Mouse (Mus musculus) E14TG2a.4 (cell line): Measurements from ENCODE around the gene Gpd1.
"Not testable (repeated sequence)": the region's sequence is repeated elsewhere in the genome, so short reads cannot be mapped to it uniquely, and the experiment has no call there.

Experiments
- H3K27me3 ChIP-seq: 2 replicates; pipeline ENCODE4 v1.6.1; 2014; ENCODE audit warnings: low read length, control low read depth; ENCODE audit not compliant: insufficient read depth
- H3K36me3 ChIP-seq: 2 replicates; pipeline ENCODE4 v1.6.1; 2014; ENCODE audit warnings: low read length, control low read depth; ENCODE audit not compliant: insufficient read depth
- H3K4me1 ChIP-seq: replicated peaks from 2 replicates; pipeline ENCODE4 v1.6.1; 2014; ENCODE audit warnings: low read depth, low read length, control low read depth
- H3K4me3 ChIP-seq: replicated peaks from 2 replicates; pipeline ENCODE4 v1.5.1; 2014; ENCODE audit warnings: mild to moderate bottlenecking, low read length
- H3K9me3 ChIP-seq: 2 replicates; pipeline ENCODE4 v1.6.1; 2014; ENCODE audit warnings: low read length, control low read depth
- CTCF ChIP-seq: conservative IDR thresholded peaks from 2 replicates; pipeline ENCODE4 v1.5.1; 2014; ENCODE audit warnings: low read length
- NANOG ChIP-seq: IDR thresholded peaks from 2 replicates; pipeline ENCODE4 v1.6.1; 2014; ENCODE audit warnings: borderline replicate concordance, low read length, mixed read lengths
- POU5F1 ChIP-seq: IDR thresholded peaks from 2 replicates; pipeline ENCODE4 v1.6.1; 2014; ENCODE audit warnings: low read length, borderline replicate concordance

The Gpd1 gene

GRCm38 (mm10) chr15:99723120-99723514, 5.8 kb downstream of the Gpd1 start:
- Histone ChIP-seq H3K9me3 (no peaks in the 10 kb centered on the region), H3K4me3 (peak overlapping the region; percentile 61), H3K4me1 (peaks cover 74% of the 10 kb centered on the region), H3K27me3 (peaks cover 8% of the 10 kb centered on the region; the same call in 1 of the 2 replicates), H3K36me3 (peaks cover 9% of the 10 kb centered on the region)
- no peak for TF ChIP-seq CTCF
- TF ChIP-seq POU5F1, result no peak
- no peak for TF ChIP-seq NANOG

- Histone ChIP-seq H3K4me1 (peaks cover 72% of the 10 kb centered on the region), H3K36me3 (peaks cover 11% of the 10 kb centered on the region), H3K4me3 (peak overlapping the region; percentile 61), H3K9me3 (no peaks in the 10 kb centered on the region), H3K27me3 (peaks cover 8% of the 10 kb centered on the region; the same call in 1 of the 2 replicates)
- no peak for TF ChIP-seq NANOG
- TF ChIP-seq POU5F1, result no peak
- 0 out of 2 replicates have a peak, but pooled peaks have one; percentile 1 for TF ChIP-seq CTCF
Observed at GRCm38 (mm10) chr15:99723515-99724291, 6.4 kb downstream of the Gpd1 start.

GRCm38 (mm10) chr15:99724292-99725021, 7.1 kb downstream of the Gpd1 start:
- no peaks in the 10 kb centered on the region for H3K9me3 ChIP-seq
- H3K36me3 ChIP-seq, result peaks cover 11% of the 10 kb centered on the region
- TF ChIP-seq CTCF (no peak; the same call in 1 of the 2 replicates), POU5F1 (no peak), NANOG (no peak)
- peaks cover 8% of the 10 kb centered on the region; the same call in 1 of the 2 replicates for H3K27me3 ChIP-seq
- H3K4me1 ChIP-seq, result peaks cover 68% of the 10 kb centered on the region
- H3K4me3 ChIP-seq, result peak overlapping the region; percentile 61

GRCm38 (mm10) chr15:99725341-99726155, 8.2 kb downstream of the Gpd1 start, which contains the start of gene Cox14:
Gene Cox14 (plus strand): TSS chr15:99725618.
- Histone ChIP-seq H3K4me3 (peak within 1 kb of the TSS; percentile 92), H3K27me3 (peaks cover 5% of the 10 kb centered on the region; the same call in 1 of the 2 replicates), H3K36me3 (peaks cover 11% of the 10 kb centered on the region), H3K4me1 (peaks cover 61% of the 10 kb centered on the region), H3K9me3 (no peaks in the 10 kb centered on the region)
- TF ChIP-seq POU5F1 (no peak), CTCF (peak; percentile 92), NANOG (no peak)

- Histone ChIP-seq H3K27me3 (0 out of 2 replicates have a peak, but pooled peaks cover 5% of the 10 kb centered on the region), H3K4me3 (peak overlapping the region; percentile 92), H3K36me3 (peaks cover 11% of the 10 kb centered on the region), H3K4me1 (peaks cover 63% of the 10 kb centered on the region), H3K9me3 (no peaks in the 10 kb centered on the region)
- TF ChIP-seq NANOG (no peak), POU5F1 (no peak), CTCF (no peak)
Observed at GRCm38 (mm10) chr15:99726549-99726948, 9.2 kb downstream of the Gpd1 start.

GRCm38 (mm10) chr15:99727039-99727438, 9.7 kb downstream of the Gpd1 start:
- H3K27me3 ChIP-seq, H3K4me3 ChIP-seq, H3K9me3 ChIP-seq: not testable (repeated sequence)
- Histone ChIP-seq H3K4me1 (peaks cover 63% of the 10 kb centered on the region), H3K36me3 (peaks cover 12% of the 10 kb centered on the region)

- H3K9me3 ChIP-seq, result no peaks in the 10 kb centered on the region
- TF ChIP-seq CTCF (no peak), POU5F1 (no peak), NANOG (no peak)
Observed at GRCm38 (mm10) chr15:99727525-99727924, 10.2 kb downstream of the Gpd1 start.

GRCm38 (mm10) chr15:99728211-99728610, 10.9 kb downstream of the Gpd1 start:
- H3K4me1 ChIP-seq, result peaks cover 55% of the 10 kb centered on the region

More at GRCm38 (mm10) chr15:99727525-99727924, 10.2 kb downstream of the Gpd1 start:
- no peak overlapping the region for H3K4me3 ChIP-seq
- H3K4me1 ChIP-seq, result peaks cover 62% of the 10 kb centered on the region
- peaks cover 17% of the 10 kb centered on the region for H3K36me3 ChIP-seq
- 0 out of 2 replicates have a peak, but pooled peaks cover under 1% of the 10 kb centered on the region for H3K27me3 ChIP-seq

More at GRCm38 (mm10) chr15:99728211-99728610, 10.9 kb downstream of the Gpd1 start:
- TF ChIP-seq POU5F1 (no peak), CTCF (no peak), NANOG (no peak)
- Histone ChIP-seq H3K9me3 (no peaks in the 10 kb centered on the region), H3K36me3 (peaks cover 21% of the 10 kb centered on the region), H3K27me3 (no peaks in the 10 kb centered on the region), H3K4me3 (no peak overlapping the region)
